Mouse (Mus musculus) erythroid progenitor cell, adult 5-6 weeks (primary cell): ENCODE results near the gene Efna2. TPM values are rescaled to one million over a fixed set of nuclear protein-coding genes. Genes with fewer than 3 reads are reported as not detected.
"Not testable (repeated sequence)": the region's sequence is repeated elsewhere in the genome, so short reads cannot be mapped to it uniquely, and the experiment has no call there.

ENCODE experiments used
- ATAC-seq: replicated peaks from 2 replicates; pipeline ENCODE4 v1.8.0; 2016; ENCODE audit warnings: moderate number of reproducible peaks, mild to moderate bottlenecking, moderate TSS enrichment, inconsistent platforms; ENCODE audit not compliant: poor library complexity, low FRiP score, severe bottlenecking
- total RNA-seq, 2 experiments: library from RNA; stranded (forward) in 1 of 2; stranded (reverse) in 1 of 2; fragments of 150-400 nt in 1 of 2; fragments of 186-747, 209-891 nt in 1 of 2; gene quantifications; 2 replicates each; pipeline versions ENCODE4 v1.2.3 to v1.2.4; 2015 to 2017; ENCODE audit warnings: low replicate concordance in 2 of 2

The Efna2 gene
- total RNA-seq, 2 experiments from 2014 or later = not detected

- ATAC-seq = no peak
These were observed 35.9 kb downstream of the Efna2 start for GRCm38 (mm10) chr10:80215048-80215772.

GRCm38 (mm10) chr10:80220676-80221075, 41.4 kb downstream of the Efna2 start:
- ATAC-seq = no peak

GRCm38 (mm10) chr10:80223137-80223536, 43.9 kb downstream of the Efna2 start:
- ATAC-seq = not testable (repeated sequence)

GRCm38 (mm10) chr10:80226071-80226415, 46.8 kb downstream of the Efna2 start:
- no peak for ATAC-seq

- ATAC-seq = peak; percentile 95
These were observed 47.3 kb downstream of the Efna2 start, which contains the start of gene Mum1 for GRCm38 (mm10) chr10:80226416-80227165. Gene Mum1 (plus strand): TSS chr10:80226434.

- peak; percentile 5; the same call in 1 of the 2 replicates for ATAC-seq
These were observed 47.9 kb downstream of the Efna2 start for GRCm38 (mm10) chr10:80227166-80227539.

GRCm38 (mm10) chr10:80227877-80228775, 48.8 kb downstream of the Efna2 start:
- ATAC-seq = no peak

GRCm38 (mm10) chr10:80236145-80236825, 57.0 kb downstream of the Efna2 start:
- no peak for ATAC-seq

- ATAC-seq = no peak
These were observed 57.7 kb downstream of the Efna2 start for GRCm38 (mm10) chr10:80237020-80237419.

- ATAC-seq = no peak
These were observed 59.0 kb downstream of the Efna2 start for GRCm38 (mm10) chr10:80238306-80238705.

Other genes starting within 250 kb of the Efna2 start
- gene Wdr18, start 219.3 kb upstream of the Efna2 start, total RNA-seq (2015; ENCODE audit: low replicate concordance) = 4.0 and 10.1 TPM in 2 replicates
- 0.98 and 4.6 TPM in 2 replicates for gene Wdr18, start 219.3 kb upstream of the Efna2 start, total RNA-seq (2017; ENCODE audit: low replicate concordance)
- gene Grin3b, start 208.8 kb upstream of the Efna2 start, total RNA-seq (2015; ENCODE audit: low replicate concordance) = not detected in 2 replicates
- not detected in 2 replicates for gene Grin3b, start 208.8 kb upstream of the Efna2 start, total RNA-seq (2017; ENCODE audit: low replicate concordance)
- gene Tmem259, start 195.2 kb upstream of the Efna2 start, total RNA-seq (2015; ENCODE audit: low replicate concordance) = 57.0 and 78.9 TPM in 2 replicates
- gene Tmem259, start 195.2 kb upstream of the Efna2 start, total RNA-seq (2017; ENCODE audit: low replicate concordance) = 49.2 and 51.1 TPM in 2 replicates
- gene Cnn2, start 190.9 kb upstream of the Efna2 start, total RNA-seq (2015; ENCODE audit: low replicate concordance) = 20.1 and 39.6 TPM in 2 replicates
- 18.2 and 26.3 TPM in 2 replicates for gene Cnn2, start 190.9 kb upstream of the Efna2 start, total RNA-seq (2017; ENCODE audit: low replicate concordance)
- 44.0 and 58.4 TPM in 2 replicates for gene Abca7, start 183.0 kb upstream of the Efna2 start, total RNA-seq (2015; ENCODE audit: low replicate concordance)
- 58.6 and 71.8 TPM in 2 replicates for gene Abca7, start 183.0 kb upstream of the Efna2 start, total RNA-seq (2017; ENCODE audit: low replicate concordance)
- gene Arhgap45, start 162.8 kb upstream of the Efna2 start, total RNA-seq (2015; ENCODE audit: low replicate concordance) = 23.4 and 23.9 TPM in 2 replicates
- gene Arhgap45, start 162.8 kb upstream of the Efna2 start, total RNA-seq (2017; ENCODE audit: low replicate concordance) = 16.0 and 28.8 TPM in 2 replicates
- gene Polr2e, start 139.7 kb upstream of the Efna2 start, total RNA-seq (2015; ENCODE audit: low replicate concordance) = 18.4 and 20.5 TPM in 2 replicates
- 14.6 and 28.4 TPM in 2 replicates for gene Polr2e, start 139.7 kb upstream of the Efna2 start, total RNA-seq (2017; ENCODE audit: low replicate concordance)
- 371 and 490 TPM in 2 replicates for gene Gpx4, start 132.3 kb upstream of the Efna2 start, total RNA-seq (2015; ENCODE audit: low replicate concordance)
- gene Gpx4, start 132.3 kb upstream of the Efna2 start, total RNA-seq (2017; ENCODE audit: low replicate concordance) = 239 and 372 TPM in 2 replicates
- 19.5 and 21.8 TPM in 2 replicates for gene Sbno2, start 73.9 kb upstream of the Efna2 start, total RNA-seq (2015; ENCODE audit: low replicate concordance)
- gene Sbno2, start 73.9 kb upstream of the Efna2 start, total RNA-seq (2017; ENCODE audit: low replicate concordance) = 34.3 and 36.1 TPM in 2 replicates
- 224 and 296 TPM in 2 replicates for gene Stk11, start 63.7 kb upstream of the Efna2 start, total RNA-seq (2015; ENCODE audit: low replicate concordance)
- 440 and 520 TPM in 2 replicates for gene Stk11, start 63.7 kb upstream of the Efna2 start, total RNA-seq (2017; ENCODE audit: low replicate concordance)
- gene Atp5d, start 40.9 kb upstream of the Efna2 start, total RNA-seq (2015; ENCODE audit: low replicate concordance) = 89.3 and 94.8 TPM in 2 replicates
- gene Atp5d, start 40.9 kb upstream of the Efna2 start, total RNA-seq (2017; ENCODE audit: low replicate concordance) = 19.4 and 39.9 TPM in 2 replicates
- gene Cbarp, start 38.6 kb upstream of the Efna2 start, total RNA-seq (2015; ENCODE audit: low replicate concordance) = not detected in 2 replicates
- gene Cbarp, start 38.6 kb upstream of the Efna2 start, total RNA-seq (2017; ENCODE audit: low replicate concordance) = not detected in 2 replicates
- gene Midn, start 31.2 kb upstream of the Efna2 start, total RNA-seq (2015; ENCODE audit: low replicate concordance) = 20.1 and 23.8 TPM in 2 replicates
- gene Midn, start 31.2 kb upstream of the Efna2 start, total RNA-seq (2017; ENCODE audit: low replicate concordance) = 12.5 and 18.2 TPM in 2 replicates
- gene Cirbp, start 13.5 kb upstream of the Efna2 start, total RNA-seq (2015; ENCODE audit: low replicate concordance) = 10.1 and 19.7 TPM in 2 replicates
- 33.5 and 39.6 TPM in 2 replicates for gene Cirbp, start 13.5 kb upstream of the Efna2 start, total RNA-seq (2017; ENCODE audit: low replicate concordance)
- gene 1600002K03Rik, start 6.5 kb upstream of the Efna2 start, total RNA-seq (2015; ENCODE audit: low replicate concordance) = not detected in 2 replicates
- gene 1600002K03Rik, start 6.5 kb upstream of the Efna2 start, total RNA-seq (2017; ENCODE audit: low replicate concordance) = not detected in 2 replicates
- 26.3 and 59.5 TPM in 2 replicates for gene Mum1, start 47.0 kb downstream of the Efna2 start, total RNA-seq (2015; ENCODE audit: low replicate concordance)
- 65.3 and 74.2 TPM in 2 replicates for gene Mum1, start 47.0 kb downstream of the Efna2 start, total RNA-seq (2017; ENCODE audit: low replicate concordance)
- 87.6 and 109 TPM in 2 replicates for gene Ndufs7, start 69.6 kb downstream of the Efna2 start, total RNA-seq (2015; ENCODE audit: low replicate concordance)
- gene Ndufs7, start 69.6 kb downstream of the Efna2 start, total RNA-seq (2017; ENCODE audit: low replicate concordance) = 43.9 and 66.0 TPM in 2 replicates
- 1.4 TPM in 1 of 2 replicates, not detected in the other for gene Gamt, start 81.5 kb downstream of the Efna2 start, total RNA-seq (2015; ENCODE audit: low replicate concordance)
- gene Gamt, start 81.5 kb downstream of the Efna2 start, total RNA-seq (2017; ENCODE audit: low replicate concordance) = not detected in 2 replicates
- gene Dazap1, start 82.0 kb downstream of the Efna2 start, total RNA-seq (2015; ENCODE audit: low replicate concordance) = 35.6 and 83.6 TPM in 2 replicates
- gene Dazap1, start 82.0 kb downstream of the Efna2 start, total RNA-seq (2017; ENCODE audit: low replicate concordance) = 72.0 and 102 TPM in 2 replicates
- gene Rps15, start 113.0 kb downstream of the Efna2 start, total RNA-seq (2015; ENCODE audit: low replicate concordance) = 689 and 862 TPM in 2 replicates
- gene Rps15, start 113.0 kb downstream of the Efna2 start, total RNA-seq (2017; ENCODE audit: low replicate concordance) = 557 and 668 TPM in 2 replicates
- gene Apc2, start 116.5 kb downstream of the Efna2 start, total RNA-seq (2015; ENCODE audit: low replicate concordance) = not detected in 2 replicates
- gene Apc2, start 116.5 kb downstream of the Efna2 start, total RNA-seq (2017; ENCODE audit: low replicate concordance) = 0.13 TPM in 1 of 2 replicates, not detected in the other
- gene 2310011J03Rik, start 141.1 kb downstream of the Efna2 start, total RNA-seq (2015; ENCODE audit: low replicate concordance) = 7.2 and 13.4 TPM in 2 replicates
- gene 2310011J03Rik, start 141.1 kb downstream of the Efna2 start, total RNA-seq (2017; ENCODE audit: low replicate concordance) = 6.1 and 10.8 TPM in 2 replicates
- not detected in 2 replicates for gene Pcsk4, start 150.0 kb downstream of the Efna2 start, total RNA-seq (2015; ENCODE audit: low replicate concordance)
- 1.0 TPM in 1 of 2 replicates, not detected in the other for gene Pcsk4, start 150.0 kb downstream of the Efna2 start, total RNA-seq (2017; ENCODE audit: low replicate concordance)
- 17.2 and 22.3 TPM in 2 replicates for gene Reep6, start 150.5 kb downstream of the Efna2 start, total RNA-seq (2015; ENCODE audit: low replicate concordance)
- 16.8 and 18.2 TPM in 2 replicates for gene Reep6, start 150.5 kb downstream of the Efna2 start, total RNA-seq (2017; ENCODE audit: low replicate concordance)
- gene Adamtsl5, start 168.9 kb downstream of the Efna2 start, total RNA-seq (2015; ENCODE audit: low replicate concordance) = 0.84 TPM in 1 of 2 replicates, not detected in the other
- 0.13 and 30.2 TPM in 2 replicates for gene Adamtsl5, start 168.9 kb downstream of the Efna2 start, total RNA-seq (2017; ENCODE audit: low replicate concordance)
- gene Plk5, start 177.0 kb downstream of the Efna2 start, total RNA-seq (2015; ENCODE audit: low replicate concordance) = not detected in 2 replicates
- not detected in 2 replicates for gene Plk5, start 177.0 kb downstream of the Efna2 start, total RNA-seq (2017; ENCODE audit: low replicate concordance)
- gene Mex3d, start 208.2 kb downstream of the Efna2 start, total RNA-seq (2015; ENCODE audit: low replicate concordance) = 1.4 TPM in 1 of 2 replicates, not detected in the other
- gene Mex3d, start 208.2 kb downstream of the Efna2 start, total RNA-seq (2017; ENCODE audit: low replicate concordance) = 6.7 TPM in 1 of 2 replicates, not detected in the other
- gene Mbd3, start 220.1 kb downstream of the Efna2 start, total RNA-seq (2015; ENCODE audit: low replicate concordance) = 33.5 TPM in 2 replicates
- gene Mbd3, start 220.1 kb downstream of the Efna2 start, total RNA-seq (2017; ENCODE audit: low replicate concordance) = 39.7 and 45.8 TPM in 2 replicates
- gene Uqcr11, start 227.3 kb downstream of the Efna2 start, total RNA-seq (2015; ENCODE audit: low replicate concordance) = 65.8 and 80.0 TPM in 2 replicates
- 67.9 and 87.3 TPM in 2 replicates for gene Uqcr11, start 227.3 kb downstream of the Efna2 start, total RNA-seq (2017; ENCODE audit: low replicate concordance)